9 mouse cellular contexts compared by ENCODE assay signal in genomic region chr7:29247706-29248105, GRCm38 (mm10). TPM values are rescaled to one million over a fixed set of nuclear protein-coding genes. Genes with fewer than 3 reads are reported as not detected.
DNase-seq lines count a peak whose midpoint lies in the region; ATAC-seq and TF ChIP-seq lines count a peak whose summit lies in the region.
"Had no signal": no experiment of that assay in that cellular context is flagged by ENCODE, and none has a peak within 500 bp of the region (broad histone marks: within the 10 kb centered on the region; RNA-seq: fewer than 3 reads in every experiment).

No protein-coding gene starts in this region.

- no peak for TF ChIP-seq CTCF in lung, embryonic 14.5 days (IDR thresholded peaks at IDR 0.05; ENCODE audit: low read depth)

- peak; percentile 28; the same call in 1 of the 2 replicates for ATAC-seq in lung, embryonic 14.5 days (ENCODE audit: insufficient read depth)
- ATAC-seq in embryonic facial prominence, embryonic 14.5 days (ENCODE audit: low read depth), result no peak
- no peak for ATAC-seq in hindbrain, embryonic 13.5 days (ENCODE audit: low FRiP score)
- ATAC-seq in lung, embryonic 16.5 days (ENCODE audit: low read depth), result peak; percentile 13; the same call in 1 of the 2 replicates
- ATAC-seq in erythroid progenitor cell, adult 5-6 weeks (replicated peaks; ENCODE audit: low FRiP score, poor library complexity, severe bottlenecking), result no peak

- DNase-seq in lung, embryonic 14.5 days, result peak; percentile 38
- no peak for DNase-seq in lung, postnatal 25 days (ENCODE audit: low spot score)
- no peak for DNase-seq in embryonic facial prominence, embryonic 14.5 days (ENCODE audit: low spot score)
- DNase-seq in thymus, postnatal 14 days, result peak; percentile 45
- no peak for DNase-seq in embryo, embryonic 10.5 days (ENCODE audit: low spot score)

- H3K4me2 ChIP-seq in lung, embryonic 14.5 days, result peak overlapping the region; percentile 54
- H3K4me2 ChIP-seq in embryonic facial prominence, embryonic 14.5 days (ENCODE audit: low read depth, low read length), result peak overlapping the region; percentile 50
- peak overlapping the region; percentile 40 for H3K4me2 ChIP-seq in hindbrain, embryonic 13.5 days
- peak overlapping the region; percentile 77 for H3K4me2 ChIP-seq in lung, embryonic 16.5 days (ENCODE audit: low read depth, low read length)

- no peaks in the 10 kb centered on the region for H3K9me3 ChIP-seq in lung, embryonic 14.5 days (ENCODE audit: low read depth, low read length)
- H3K9me3 ChIP-seq in embryonic facial prominence, embryonic 14.5 days (ENCODE audit: control insufficient read depth, low read length), result no peaks in the 10 kb centered on the region
- no peaks in the 10 kb centered on the region for H3K9me3 ChIP-seq in hindbrain, embryonic 13.5 days
- H3K9me3 ChIP-seq in lung, embryonic 16.5 days (ENCODE audit: control insufficient read depth, low read length), result no peaks in the 10 kb centered on the region

- H3K9ac ChIP-seq in lung, embryonic 14.5 days, result peak overlapping the region; percentile 37
- H3K9ac ChIP-seq in embryonic facial prominence, embryonic 14.5 days (ENCODE audit: low read depth, low read length), result peak overlapping the region; percentile 14; the same call in 1 of the 2 replicates
- H3K9ac ChIP-seq in hindbrain, embryonic 13.5 days, result peak overlapping the region; percentile 30; the same call in 1 of the 2 replicates
- peak overlapping the region; percentile 66 for H3K9ac ChIP-seq in lung, embryonic 16.5 days (ENCODE audit: low read length)

- H3K4me1 ChIP-seq in lung, embryonic 14.5 days (ENCODE audit: insufficient read depth), result peaks cover 14% of the 10 kb centered on the region; the same call in 1 of the 2 replicates
- no peaks in the 10 kb centered on the region for H3K4me1 ChIP-seq in embryonic facial prominence, embryonic 14.5 days (ENCODE audit: control insufficient read depth, insufficient read depth, low read length)
- H3K4me1 ChIP-seq in hindbrain, embryonic 13.5 days (replicated peaks), result peaks cover 11% of the 10 kb centered on the region
- peaks cover 25% of the 10 kb centered on the region for H3K4me1 ChIP-seq in lung, embryonic 16.5 days (replicated peaks; ENCODE audit: control insufficient read depth, insufficient read depth, low read length)

- WGBS in lung, embryonic 14.5 days, result 18% methylated on average over 19 of the region's 19 CpGs
- 14% methylated on average over 18 of the region's 19 CpGs for WGBS in embryonic facial prominence, embryonic 14.5 days
- WGBS in hindbrain, embryonic 13.5 days, result 12% methylated on average over 17 of the region's 19 CpGs
- WGBS in lung, embryonic 16.5 days, result 15% methylated on average over 19 of the region's 19 CpGs

- no peaks in the 10 kb centered on the region for H3K27me3 ChIP-seq in lung, embryonic 14.5 days (ENCODE audit: insufficient read depth, low read length)
- peaks cover 6% of the 10 kb centered on the region; the same call in 1 of the 2 replicates for H3K27me3 ChIP-seq in embryonic facial prominence, embryonic 14.5 days (replicated peaks; ENCODE audit: control insufficient read depth, insufficient read depth, low read length)
- peaks cover 32% of the 10 kb centered on the region for H3K27me3 ChIP-seq in hindbrain, embryonic 13.5 days
- no peaks in the 10 kb centered on the region for H3K27me3 ChIP-seq in lung, embryonic 16.5 days (ENCODE audit: control insufficient read depth, insufficient read depth, low read depth, low read length)

- H3K27ac ChIP-seq in lung, embryonic 14.5 days (ENCODE audit: low read depth), result no peak overlapping the region; the same call in 1 of the 2 replicates
- H3K27ac ChIP-seq in embryonic facial prominence, embryonic 14.5 days (replicated peaks; ENCODE audit: low read depth, low read length), result no peak overlapping the region
- no peak overlapping the region for H3K27ac ChIP-seq in hindbrain, embryonic 13.5 days
- H3K27ac ChIP-seq in lung, embryonic 16.5 days (ENCODE audit: low read length), result peak overlapping the region; percentile 84
- H3K27ac ChIP-seq: macrophage had no signal

- peak overlapping the region; percentile 27 for H3K4me3 ChIP-seq in lung, embryonic 14.5 days (ENCODE audit: low read depth, low read length)
- peak overlapping the region; percentile 21 for H3K4me3 ChIP-seq in embryonic facial prominence, embryonic 14.5 days (ENCODE audit: low read depth, low read length)
- H3K4me3 ChIP-seq in hindbrain, embryonic 13.5 days, result peak overlapping the region; percentile 21
- peak overlapping the region; percentile 49 for H3K4me3 ChIP-seq in lung, embryonic 16.5 days (ENCODE audit: low read length)

- H3K36me3 ChIP-seq in lung, embryonic 14.5 days (ENCODE audit: insufficient read depth), result peaks cover 31% of the 10 kb centered on the region
- peaks cover 30% of the 10 kb centered on the region for H3K36me3 ChIP-seq in embryonic facial prominence, embryonic 14.5 days (ENCODE audit: control insufficient read depth, insufficient read depth, low read length)
- H3K36me3 ChIP-seq in hindbrain, embryonic 13.5 days, result peaks cover 31% of the 10 kb centered on the region
- H3K36me3 ChIP-seq in lung, embryonic 16.5 days (ENCODE audit: control insufficient read depth, insufficient read depth, low read length), result peaks cover 6% of the 10 kb centered on the region; the same call in 1 of the 2 replicates

RNA-seq across cellular contexts. Expression of gene 2200002D01Rik, which starts 0.6 kb away (rescaled TPM):
- 4.6 and 4.7 TPM in 2 replicates for polyA plus RNA-seq in lung, embryonic 14.5 days (2014; fragmentation: Nextera tagmentation; extraction: Ambion mirVana)
- 1.9 and 4.3 TPM in 2 replicates for polyA plus RNA-seq in embryonic facial prominence, embryonic 14.5 days (2014; fragmentation: Nextera tagmentation; extraction: Ambion mirVana)
- 1.7 and 2.1 TPM in 2 replicates for polyA plus RNA-seq in hindbrain, embryonic 13.5 days (2015; fragmentation: Nextera tagmentation; extraction: Ambion mirVana)
- polyA plus RNA-seq in lung, embryonic 16.5 days (2015; fragmentation: Nextera tagmentation; extraction: Ambion mirVana), result 21.9 and 32.5 TPM in 2 replicates
- not detected in 2 replicates for total RNA-seq in erythroid progenitor cell, adult 5-6 weeks (2015; ENCODE audit: low replicate concordance)
- not detected in 2 replicates for total RNA-seq in erythroid progenitor cell, adult 5-6 weeks (2017; ENCODE audit: low replicate concordance)
- polyA plus RNA-seq: macrophage had no signal

RNA-seq across cellular contexts. Expression of gene Yif1b, which starts 9.6 kb away (rescaled TPM):
- 121 and 123 TPM in 2 replicates for polyA plus RNA-seq in lung, embryonic 14.5 days (2014; fragmentation: Nextera tagmentation; extraction: Ambion mirVana)
- 110 and 122 TPM in 2 replicates for polyA plus RNA-seq in embryonic facial prominence, embryonic 14.5 days (2014; fragmentation: Nextera tagmentation; extraction: Ambion mirVana)
- 79.0 and 79.8 TPM in 2 replicates for polyA plus RNA-seq in hindbrain, embryonic 13.5 days (2015; fragmentation: Nextera tagmentation; extraction: Ambion mirVana)
- 126 and 136 TPM in 2 replicates for polyA plus RNA-seq in lung, embryonic 16.5 days (2015; fragmentation: Nextera tagmentation; extraction: Ambion mirVana)
- total RNA-seq in erythroid progenitor cell, adult 5-6 weeks (2015; ENCODE audit: low replicate concordance), result 8.0 and 14.8 TPM in 2 replicates
- total RNA-seq in erythroid progenitor cell, adult 5-6 weeks (2017; ENCODE audit: low replicate concordance), result 5.6 and 6.9 TPM in 2 replicates

RNA-seq across cellular contexts. Expression of gene Kcnk6, which starts 15.4 kb away (rescaled TPM):
- polyA plus RNA-seq in lung, embryonic 14.5 days (2014; fragmentation: Nextera tagmentation; extraction: Ambion mirVana), result 0.84 and 1.1 TPM in 2 replicates
- polyA plus RNA-seq in embryonic facial prominence, embryonic 14.5 days (2014; fragmentation: Nextera tagmentation; extraction: Ambion mirVana), result 1.4 and 2.2 TPM in 2 replicates
- 0.43 and 0.57 TPM in 2 replicates for polyA plus RNA-seq in hindbrain, embryonic 13.5 days (2015; fragmentation: Nextera tagmentation; extraction: Ambion mirVana)
- polyA plus RNA-seq in lung, embryonic 16.5 days (2015; fragmentation: Nextera tagmentation; extraction: Ambion mirVana), result 1.6 and 2.9 TPM in 2 replicates
- 1.1 and 4.2 TPM in 2 replicates for total RNA-seq in erythroid progenitor cell, adult 5-6 weeks (2015; ENCODE audit: low replicate concordance)
- total RNA-seq in erythroid progenitor cell, adult 5-6 weeks (2017; ENCODE audit: low replicate concordance), result 3.0 and 9.5 TPM in 2 replicates

RNA-seq across cellular contexts. Expression of gene Catsperg1, which starts 33.9 kb away (rescaled TPM):
- polyA plus RNA-seq in lung, embryonic 14.5 days (2014; fragmentation: Nextera tagmentation; extraction: Ambion mirVana), result 0.57 and 0.87 TPM in 2 replicates
- polyA plus RNA-seq in embryonic facial prominence, embryonic 14.5 days (2014; fragmentation: Nextera tagmentation; extraction: Ambion mirVana), result 0.19 and 0.47 TPM in 2 replicates
- polyA plus RNA-seq in hindbrain, embryonic 13.5 days (2015; fragmentation: Nextera tagmentation; extraction: Ambion mirVana), result 2.0 and 3.6 TPM in 2 replicates
- 1.1 and 1.7 TPM in 2 replicates for polyA plus RNA-seq in lung, embryonic 16.5 days (2015; fragmentation: Nextera tagmentation; extraction: Ambion mirVana)
- total RNA-seq in erythroid progenitor cell, adult 5-6 weeks (2015; ENCODE audit: low replicate concordance), result not detected in 2 replicates
- total RNA-seq in erythroid progenitor cell, adult 5-6 weeks (2017; ENCODE audit: low replicate concordance), result not detected in 2 replicates

RNA-seq across cellular contexts. Expression of gene Spint2, which starts 34.0 kb away (rescaled TPM):
- 243 and 265 TPM in 2 replicates for polyA plus RNA-seq in lung, embryonic 14.5 days (2014; fragmentation: Nextera tagmentation; extraction: Ambion mirVana)
- 116 and 120 TPM in 2 replicates for polyA plus RNA-seq in embryonic facial prominence, embryonic 14.5 days (2014; fragmentation: Nextera tagmentation; extraction: Ambion mirVana)
- 42.4 and 44.0 TPM in 2 replicates for polyA plus RNA-seq in hindbrain, embryonic 13.5 days (2015; fragmentation: Nextera tagmentation; extraction: Ambion mirVana)
- 309 and 317 TPM in 2 replicates for polyA plus RNA-seq in lung, embryonic 16.5 days (2015; fragmentation: Nextera tagmentation; extraction: Ambion mirVana)
- 4.2 and 7.9 TPM in 2 replicates for total RNA-seq in erythroid progenitor cell, adult 5-6 weeks (2015; ENCODE audit: low replicate concordance)
- total RNA-seq in erythroid progenitor cell, adult 5-6 weeks (2017; ENCODE audit: low replicate concordance), result 3.0 TPM in 1 of 2 replicates, not detected in the other

Comparison
In these comparisons a context has a peak if more than half of its experiments do, and no peak if none do; other contexts are left out.
1. DNase-seq: peak in lung, embryonic 14.5 days (single experiment) and thymus, postnatal 14 days (single experiment); none in lung, postnatal 25 days (single experiment), embryonic facial prominence, embryonic 14.5 days (single experiment) and embryo, embryonic 10.5 days (single experiment).
2. ATAC-seq: peak in lung, embryonic 14.5 days (single experiment) and lung, embryonic 16.5 days (single experiment); none in embryonic facial prominence, embryonic 14.5 days (single experiment), hindbrain, embryonic 13.5 days (single experiment) and erythroid progenitor cell, adult 5-6 weeks (single experiment).
3. H3K9ac ChIP-seq: peak in every context shown above with its lines; median percentile 66 in lung, embryonic 16.5 days; 37 in lung, embryonic 14.5 days; 30 in hindbrain, embryonic 13.5 days; 14 in embryonic facial prominence, embryonic 14.5 days.
4. Peak in every context shown above with its lines, with median percentiles within 50 percentile points of each other: H3K4me2 ChIP-seq and H3K4me3 ChIP-seq.